Mouse (Mus musculus) embryo, embryonic 9.5 days (tissue): ENCODE data around the gene Olfr419.

Experiments
- DNase-seq: peaks from one replicate; pipeline ENCODE4 v3.0.0-alpha.2; 2017; ENCODE audit errors: extremely low spot score

Gene Olfr419

DNA sequence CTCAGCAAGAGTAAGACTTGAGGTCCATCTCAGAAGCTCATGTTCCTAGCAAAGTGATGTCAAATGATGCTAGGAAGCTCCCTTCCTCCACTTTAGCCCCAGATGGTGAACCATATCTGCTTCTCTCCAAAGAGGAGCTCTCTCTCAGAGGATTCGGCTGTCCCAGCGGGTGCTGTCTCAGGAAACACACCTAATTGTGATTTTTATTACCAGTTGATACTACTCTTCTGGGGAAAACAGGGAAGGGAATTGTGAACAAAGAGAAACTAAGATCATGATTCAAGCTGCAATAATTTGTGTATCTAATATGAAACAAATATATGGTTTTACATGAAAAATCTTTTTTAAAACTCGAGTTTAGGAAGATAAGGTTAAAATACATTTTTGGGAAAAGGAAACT, at the start of gene Olfr419:
TSS of gene Olfr419 (minus strand) at position 101 of the 400 bp plus-strand sequence.
- no peak for DNase-seq

DNA sequence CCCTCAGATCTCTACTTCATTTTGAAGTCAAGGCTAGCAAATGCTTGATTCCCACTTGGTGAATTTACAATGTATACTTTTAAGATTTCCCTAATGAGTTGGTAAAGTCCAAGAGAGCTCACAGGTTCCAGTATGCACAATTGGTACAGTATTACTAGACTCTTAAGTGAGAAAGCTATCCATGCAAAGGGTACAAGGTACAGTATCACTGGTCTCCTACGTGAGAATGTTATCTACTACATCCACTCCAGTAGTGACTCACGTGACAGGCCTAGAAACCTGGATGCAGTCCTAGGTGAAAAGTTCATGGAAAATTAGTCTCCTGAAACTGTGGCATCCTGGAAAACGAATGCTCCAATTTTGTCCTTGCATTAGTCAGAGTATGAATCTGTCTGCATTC, 18.8 kb upstream of the Olfr419 start:
- DNase-seq, result no peak

DNA sequence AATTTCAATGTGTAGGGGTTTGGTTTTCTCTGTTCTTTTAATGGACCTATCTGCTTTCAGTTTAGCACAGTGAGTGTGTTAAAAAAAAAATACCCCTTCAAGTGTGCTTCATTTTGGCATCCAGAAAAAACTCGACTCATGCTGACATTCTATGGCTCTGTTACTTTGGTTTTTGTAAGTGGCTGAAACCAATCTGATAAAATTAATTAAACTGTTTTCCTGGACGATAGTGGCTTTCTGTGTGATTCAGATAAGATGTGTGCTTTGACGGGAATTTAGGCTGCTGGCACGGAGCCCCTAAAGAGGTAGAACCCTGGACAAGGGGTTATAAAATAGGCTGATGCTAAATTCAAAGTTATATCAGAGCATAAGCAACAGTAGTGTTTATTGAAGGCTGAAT, 17.3 kb upstream of the Olfr419 start:
- no peak for DNase-seq

DNA sequence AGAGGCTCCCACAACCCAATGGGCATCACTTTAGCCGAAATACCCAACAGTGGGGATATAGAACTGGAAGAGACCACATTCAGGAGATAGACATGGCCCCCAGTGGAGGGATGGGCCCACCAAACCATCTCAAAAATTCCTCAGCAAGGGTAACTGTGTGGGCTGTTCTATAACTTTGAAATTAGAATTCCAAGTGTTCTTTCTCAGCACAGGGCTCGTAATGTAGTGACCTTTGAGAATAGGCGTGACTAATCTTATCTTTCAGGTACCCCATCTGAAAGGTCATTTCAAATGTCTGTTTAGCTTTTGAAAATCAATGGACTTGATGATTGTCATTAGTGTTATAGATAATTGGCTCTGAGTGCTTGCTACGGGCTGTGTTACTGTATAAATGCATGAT, 16.0 kb upstream of the Olfr419 start:
- DNase-seq, result no peak

DNA sequence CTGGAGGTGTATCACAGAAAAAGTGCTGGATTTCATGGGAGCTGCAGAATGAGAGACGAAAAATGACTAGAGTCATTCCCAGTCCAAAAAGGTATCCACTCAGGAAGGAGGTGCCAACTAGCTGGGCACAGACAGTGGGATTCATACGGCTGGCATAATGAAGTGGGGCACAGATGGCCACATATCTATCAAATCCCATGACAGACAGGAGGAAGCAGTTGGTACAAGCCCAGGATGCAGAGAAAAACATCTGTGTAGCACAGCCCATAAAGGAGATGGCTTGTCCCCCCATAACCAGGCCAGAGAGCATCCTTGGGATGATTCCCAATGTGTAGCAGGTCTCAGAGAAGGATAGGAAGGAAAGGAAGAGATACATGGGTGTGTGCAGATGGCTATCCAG, 1.5 kb downstream of the Olfr419 start:
- no peak for DNase-seq

DNA sequence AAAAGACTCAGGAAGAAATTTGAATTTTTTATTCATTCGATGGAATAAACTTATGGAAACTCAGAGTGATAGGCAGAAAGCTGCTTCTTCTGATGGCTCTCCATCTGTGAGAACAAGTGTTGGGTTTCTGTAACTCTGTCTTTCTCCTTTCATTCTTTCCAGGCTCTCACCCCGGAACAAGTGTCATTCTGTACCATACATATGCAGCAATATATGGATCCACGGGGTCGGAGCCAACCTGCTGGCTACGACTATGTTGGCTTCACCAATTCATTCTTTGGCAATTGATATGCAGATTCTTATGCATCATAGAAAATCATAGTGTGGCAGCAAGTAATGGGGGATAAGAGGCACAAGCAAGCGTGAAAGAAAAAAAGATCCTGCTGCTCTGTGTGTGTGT, 4.7 kb downstream of the Olfr419 start:
- no peak for DNase-seq

DNA sequence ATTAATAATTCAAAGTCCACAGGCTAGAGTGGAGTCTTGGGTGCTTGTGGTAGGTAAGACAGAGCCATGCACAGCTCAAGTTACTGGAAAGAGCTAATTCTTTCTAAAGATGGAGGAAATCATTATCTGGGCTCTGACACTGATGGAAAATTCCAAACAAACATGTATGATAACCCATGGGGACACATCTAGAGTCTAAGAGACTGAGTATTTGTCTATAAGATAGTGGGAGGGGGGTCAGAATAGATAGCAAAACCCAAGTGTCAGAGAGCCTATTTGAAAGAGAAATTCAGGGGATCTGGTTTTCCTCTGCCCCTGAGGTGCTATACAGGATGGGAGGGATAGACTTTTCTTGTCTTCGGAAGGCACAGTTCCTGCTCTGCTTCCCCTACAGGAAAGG, 5.8 kb downstream of the Olfr419 start:
- DNase-seq, result no peak

DNA sequence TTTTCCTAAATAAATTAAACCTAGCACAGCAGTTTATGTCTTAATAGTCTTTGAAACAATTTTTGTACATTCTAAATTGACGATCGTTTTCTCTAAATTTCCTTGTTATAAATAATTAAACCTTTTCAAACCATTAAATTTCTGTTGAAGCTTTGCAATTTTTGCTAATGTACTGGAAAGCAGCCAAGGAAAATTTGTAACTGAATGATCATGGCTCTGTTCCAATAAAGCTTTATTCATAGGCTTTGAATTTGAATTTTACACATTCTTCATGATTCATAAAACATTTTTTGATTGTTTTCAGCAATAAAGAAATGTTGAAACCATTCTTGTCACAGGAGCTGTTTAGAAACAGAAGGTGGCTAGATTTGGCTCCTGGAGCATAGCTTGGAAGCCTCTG, 7.2 kb downstream of the Olfr419 start:
- DNase-seq, result no peak

DNA sequence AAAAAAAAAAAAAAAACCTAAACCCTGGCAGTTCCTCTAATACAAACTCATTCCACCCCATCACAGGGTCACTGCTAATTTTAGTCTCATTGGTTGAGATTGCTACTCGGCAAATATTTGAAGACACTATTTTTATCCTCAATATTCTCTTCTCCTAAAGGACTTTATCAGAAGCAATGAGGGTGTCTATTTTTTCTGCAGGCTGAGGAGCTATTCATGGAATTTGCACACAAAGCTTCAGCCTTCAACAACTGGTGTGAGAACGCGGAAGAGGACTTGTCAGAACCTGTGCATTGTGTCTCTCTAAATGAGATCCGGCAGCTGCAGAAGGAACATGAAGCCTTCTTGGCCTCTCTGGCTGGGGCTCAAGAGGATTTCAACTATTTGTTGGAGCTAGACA, 11.9 kb downstream of the Olfr419 start:
- no peak for DNase-seq

DNA sequence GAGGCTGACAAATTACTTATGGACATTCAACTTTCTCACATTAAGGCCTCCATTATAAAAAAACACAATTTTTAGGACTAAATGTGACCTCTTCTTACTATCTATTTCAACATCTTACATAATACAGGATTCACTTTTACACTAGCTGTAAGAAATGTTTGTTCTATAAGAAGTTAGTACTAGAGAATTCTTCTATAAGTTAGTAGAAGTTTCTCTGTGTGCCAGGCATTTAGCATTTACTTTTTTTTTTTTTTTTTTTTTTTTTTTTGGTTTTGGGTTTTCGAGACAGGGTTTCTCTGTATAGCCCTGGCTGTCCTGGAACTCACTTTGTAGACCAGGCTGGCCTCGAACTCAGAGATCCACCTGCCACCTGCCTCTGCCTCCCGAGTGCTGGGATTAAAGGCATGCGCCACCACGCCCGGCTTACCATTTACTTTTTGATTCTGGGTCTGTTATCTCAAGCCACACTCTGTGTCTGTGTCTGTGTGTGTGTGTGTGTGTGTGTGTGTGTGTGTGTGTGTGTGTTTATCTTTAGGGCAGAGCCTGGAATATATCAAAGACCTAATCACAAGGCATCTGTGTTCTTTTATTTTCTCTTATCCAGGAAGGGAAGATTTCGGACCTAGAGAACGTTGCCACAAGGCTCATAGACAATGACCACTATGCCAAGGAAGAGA, 35.2 kb downstream of the Olfr419 start:
- no peak for DNase-seq

DNA sequence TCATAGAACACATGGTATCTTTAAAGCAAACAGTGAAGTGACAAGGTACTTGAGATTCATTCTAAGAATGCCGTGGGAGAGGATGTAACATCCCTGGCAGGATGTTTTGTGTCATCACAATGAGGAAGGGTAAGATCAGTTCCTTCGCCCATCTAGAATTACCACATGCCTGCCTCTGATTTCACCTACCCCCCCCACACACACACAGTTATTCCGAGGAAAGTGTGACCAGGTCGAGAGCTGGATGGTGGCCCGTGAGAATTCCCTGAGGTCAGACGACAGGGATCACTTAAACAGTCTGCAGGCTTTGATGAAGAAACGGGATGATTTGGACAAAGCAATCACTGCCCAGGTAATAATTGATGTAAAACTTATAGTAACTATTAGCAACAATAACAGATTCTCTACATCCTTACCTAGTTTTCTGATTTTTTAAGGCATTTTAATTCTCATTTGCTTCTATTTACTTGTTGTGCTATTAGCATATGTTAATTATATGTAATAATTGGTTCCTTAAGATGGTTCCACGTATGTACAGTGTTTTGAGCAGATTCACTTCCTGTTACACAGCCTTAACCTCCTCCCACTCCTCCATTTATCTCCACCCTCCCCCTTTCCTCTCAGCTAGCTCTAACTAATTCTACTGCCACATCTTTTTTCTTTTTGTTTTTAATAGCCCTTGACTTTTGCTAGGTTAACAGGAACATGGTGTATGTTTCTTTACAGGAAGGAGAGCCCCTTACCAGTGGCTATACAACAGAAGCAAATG, 36.4 kb downstream of the Olfr419 start:
- no peak for DNase-seq

DNA sequence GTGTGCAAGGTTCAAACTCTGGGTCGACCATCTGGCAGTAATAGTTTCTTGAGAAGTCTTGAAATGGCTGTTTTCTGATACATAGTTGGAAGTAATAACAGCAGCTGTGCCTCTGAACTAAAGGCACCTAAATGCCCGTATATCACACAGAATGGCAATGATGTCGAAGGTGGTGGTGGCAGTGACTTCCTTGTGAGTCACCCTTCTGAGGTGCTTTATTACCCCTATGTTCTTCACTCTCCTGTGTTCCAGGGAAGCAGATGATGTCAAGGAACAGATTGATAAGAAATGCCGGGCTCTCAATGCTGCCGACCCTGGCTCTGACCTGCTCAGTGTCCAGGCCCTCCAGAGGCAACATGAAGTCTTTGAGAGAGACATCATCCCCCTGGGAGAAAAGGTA, 39.6 kb downstream of the Olfr419 start:
- DNase-seq, result no peak

DNA sequence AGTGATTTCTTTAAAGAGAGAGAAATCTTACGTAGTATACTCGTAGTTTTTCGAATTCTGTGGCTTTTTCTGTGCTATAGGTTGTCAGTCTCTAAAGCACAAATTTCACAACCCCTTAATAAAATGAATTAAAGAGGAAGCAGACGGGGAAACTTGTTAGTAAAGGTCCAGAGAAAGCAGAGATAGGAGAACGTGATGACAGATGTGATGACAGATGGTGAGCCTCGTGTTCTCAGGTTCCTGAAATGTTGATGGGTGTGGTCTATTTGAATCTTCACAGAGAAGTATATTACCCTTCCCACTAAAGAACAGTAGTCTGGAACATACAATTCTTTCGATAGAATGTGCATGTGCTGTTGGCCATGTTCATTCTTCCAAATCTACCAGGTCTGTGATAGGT, 47.2 kb downstream of the Olfr419 start:
- no peak for DNase-seq
